Comparison of ENCODE assay signal across 26 mouse cellular contexts in the genomic region with DNA sequence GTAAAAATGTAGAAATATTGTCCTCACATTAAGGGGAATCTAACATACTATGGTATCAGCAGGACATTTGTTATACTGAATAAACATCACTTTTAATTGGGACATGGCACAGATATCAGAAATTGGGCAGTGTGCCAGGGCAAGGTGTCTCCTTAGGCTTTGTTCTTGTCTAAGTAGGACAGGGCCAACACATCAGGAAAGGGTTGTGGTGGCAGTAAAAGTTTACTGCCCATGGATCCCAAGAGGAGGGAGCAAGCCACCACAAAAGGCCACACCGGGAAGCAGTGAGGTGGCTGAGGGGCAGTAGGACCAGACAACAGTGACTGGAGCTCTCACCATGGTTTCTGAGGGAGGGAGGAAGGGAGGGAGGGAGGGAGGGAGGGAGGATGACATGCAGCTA.
DNase-seq lines count a peak whose midpoint lies in the region; ATAC-seq lines count a peak whose summit lies in the region.
"Had no signal": no experiment of that assay in that cellular context is flagged by ENCODE, and none has a peak within 500 bp of the region (broad histone marks: within the 10 kb centered on the region; RNA-seq: fewer than 3 reads in every experiment).

No protein-coding gene starts in this region.

- no peaks in the 10 kb centered on the region for H3K36me3 ChIP-seq in heart, embryonic 12.5 days
- H3K36me3 ChIP-seq in midbrain, embryonic 16.5 days (ENCODE audit: control insufficient read depth, insufficient read depth, low read length): no peaks in the 10 kb centered on the region
- H3K36me3 ChIP-seq: embryonic facial prominence, embryonic 10.5 days; hindbrain, embryonic 13.5 days; limb, embryonic 13.5 days; liver, embryonic 12.5 days; midbrain, embryonic 12.5 days; neural tube, embryonic 12.5 days; stomach, embryonic 15.5 days had no signal

- H3K27ac ChIP-seq in heart, embryonic 12.5 days (ENCODE audit: poor library complexity, severe bottlenecking): peak overlapping the region; percentile 88
- H3K27ac ChIP-seq in midbrain, embryonic 16.5 days (ENCODE audit: low read length): no peak overlapping the region
- H3K27ac ChIP-seq: embryonic facial prominence, embryonic 10.5 days; hindbrain, embryonic 13.5 days; layer of hippocampus, adult 2 months; limb, embryonic 13.5 days; liver, embryonic 12.5 days; midbrain, embryonic 12.5 days; neural tube, embryonic 12.5 days; stomach, embryonic 15.5 days had no signal

- intact Hi-C loops in heart, postnatal 25 days (cut with DNase I): no loop called here
- intact Hi-C loops in left cerebral cortex, postnatal 10 days (cut with DNase I): no loop called here

- H3K4me1 ChIP-seq in heart, embryonic 12.5 days (replicated peaks): peaks cover 17% of the 10 kb centered on the region
- H3K4me1 ChIP-seq in midbrain, embryonic 16.5 days (ENCODE audit: control insufficient read depth, insufficient read depth, low read length): no peaks in the 10 kb centered on the region
- H3K4me1 ChIP-seq: embryonic facial prominence, embryonic 10.5 days; hindbrain, embryonic 13.5 days; limb, embryonic 13.5 days; midbrain, embryonic 12.5 days; neural tube, embryonic 12.5 days; stomach, embryonic 15.5 days had no signal

- H3K4me2 ChIP-seq in heart, embryonic 12.5 days: no peak overlapping the region
- no peak overlapping the region for H3K4me2 ChIP-seq in midbrain, embryonic 16.5 days (ENCODE audit: low read length)
- H3K4me2 ChIP-seq: hindbrain, embryonic 13.5 days; limb, embryonic 13.5 days; liver, embryonic 12.5 days; midbrain, embryonic 12.5 days; neural tube, embryonic 12.5 days; stomach, embryonic 15.5 days had no signal

- no peak for DNase-seq in heart, postnatal 25 days (ENCODE audit: low spot score)
- DNase-seq in cerebellum, adult 9-10 months: peak; percentile 12
- peak; percentile 11 for DNase-seq in cerebellum, adult 9-11 months
- peak; percentile 33 for DNase-seq in heart, postnatal 4 days
- DNase-seq in left cerebral cortex, postnatal 10 days (ENCODE audit: extremely low spot score in 1 of 2, low spot score in 2 of 2): no peak
- DNase-seq in adrenal gland, postnatal 10 days: no peak
- DNase-seq: adrenal gland, adult 8-10 months; gastrocnemius, postnatal 10 days; kidney, adult 9 months; kidney, postnatal 14 days; lung, adult 18-20 months; lung, postnatal 14 days; right cerebral cortex, adult 18-20 months; thymus, postnatal 25 days had no signal

- no peak overlapping the region for H3K4me3 ChIP-seq in heart, embryonic 12.5 days
- no peak overlapping the region for H3K4me3 ChIP-seq in midbrain, embryonic 16.5 days (ENCODE audit: low read depth, low read length)
- H3K4me3 ChIP-seq: embryonic facial prominence, embryonic 10.5 days; hindbrain, embryonic 13.5 days; layer of hippocampus, adult 2 months; limb, embryonic 13.5 days; liver, embryonic 12.5 days; midbrain, embryonic 12.5 days; neural tube, embryonic 12.5 days; stomach, embryonic 15.5 days had no signal

- no peak for ATAC-seq in heart, embryonic 12.5 days (ENCODE audit: insufficient number of reproducible peaks, low FRiP score)
- no peak for ATAC-seq in midbrain, embryonic 16.5 days
- ATAC-seq: activated CD4-positive, CD25-positive, alpha-beta regulatory T cell, adult 4 months; forebrain, embryonic 16.5 days; liver, embryonic 12.5 days had no signal

- H3K9ac ChIP-seq in heart, embryonic 12.5 days: no peak overlapping the region
- H3K9ac ChIP-seq in midbrain, embryonic 16.5 days (ENCODE audit: low read depth, low read length): no peak overlapping the region
- H3K9ac ChIP-seq: hindbrain, embryonic 13.5 days; limb, embryonic 13.5 days; liver, embryonic 12.5 days; midbrain, embryonic 12.5 days; neural tube, embryonic 12.5 days; stomach, embryonic 15.5 days had no signal

- H3K27me3 ChIP-seq in heart, embryonic 12.5 days (replicated peaks): no peaks in the 10 kb centered on the region
- no peaks in the 10 kb centered on the region for H3K27me3 ChIP-seq in midbrain, embryonic 16.5 days (ENCODE audit: control insufficient read depth, insufficient read depth, low read depth, low read length)
- H3K27me3 ChIP-seq: hindbrain, embryonic 13.5 days; limb, embryonic 13.5 days; liver, embryonic 12.5 days; midbrain, embryonic 12.5 days; neural tube, embryonic 12.5 days; stomach, embryonic 15.5 days had no signal

- WGBS in heart, embryonic 12.5 days: 50% methylated on average over 1 of the region's 1 CpGs
- WGBS in midbrain, embryonic 16.5 days: 59% methylated on average over 1 of the region's 1 CpGs

- H3K9me3 ChIP-seq in heart, embryonic 12.5 days (replicated peaks): peaks cover 11% of the 10 kb centered on the region
- H3K9me3 ChIP-seq in midbrain, embryonic 16.5 days (replicated peaks; ENCODE audit: control insufficient read depth, low read length, poor library complexity, severe bottlenecking): no peaks in the 10 kb centered on the region
- H3K9me3 ChIP-seq: embryonic facial prominence, embryonic 10.5 days; limb, embryonic 13.5 days; liver, embryonic 12.5 days; midbrain, embryonic 12.5 days; neural tube, embryonic 12.5 days; stomach, embryonic 15.5 days had no signal

Comparison
In these comparisons a context has a peak if more than half of its experiments do, and no peak if none do; other contexts are left out.
1. DNase-seq: peak in cerebellum, adult 9-10 months (single experiment), cerebellum, adult 9-11 months (single experiment) and heart, postnatal 4 days (single experiment); none in heart, postnatal 25 days (single experiment), left cerebral cortex, postnatal 10 days (0 of 2) and adrenal gland, postnatal 10 days (single experiment).